Mouse (Mus musculus) testis, adult 2 months (tissue): ENCODE data around the gene Chn2.

Experiments
- CTCF ChIP-seq: fragments of 200-500 bp; IDR thresholded peaks from 2 replicates; pipeline ENCODE4 v1.5.1; 2012; ENCODE audit warnings: low read depth, mild to moderate bottlenecking, inconsistent platforms, low read length, moderate library complexity; ENCODE audit not compliant: control insufficient read depth, insufficient read depth, insufficient replicate concordance
- POLR2A ChIP-seq: fragments of 200-500 bp; IDR thresholded peaks from 2 replicates; pipeline ENCODE4 v1.6.1; 2012; ENCODE audit warnings: low read depth, mild to moderate bottlenecking, inconsistent platforms, low read length, moderate library complexity; ENCODE audit not compliant: control insufficient read depth

GRCm38 (mm10) chr6:54277828-54278227, 238.5 kb downstream of the Chn2 start:
- TF ChIP-seq CTCF (no peak), POLR2A (no peak)
